Mouse (Mus musculus): ENCODE measurements around the gene Alpl. TPM values are rescaled to one million over a fixed set of nuclear protein-coding genes. Genes with fewer than 3 reads are reported as not detected.

Gene Alpl
- polyA plus RNA-seq, 1 experiment = 14.0 TPM

DNA sequence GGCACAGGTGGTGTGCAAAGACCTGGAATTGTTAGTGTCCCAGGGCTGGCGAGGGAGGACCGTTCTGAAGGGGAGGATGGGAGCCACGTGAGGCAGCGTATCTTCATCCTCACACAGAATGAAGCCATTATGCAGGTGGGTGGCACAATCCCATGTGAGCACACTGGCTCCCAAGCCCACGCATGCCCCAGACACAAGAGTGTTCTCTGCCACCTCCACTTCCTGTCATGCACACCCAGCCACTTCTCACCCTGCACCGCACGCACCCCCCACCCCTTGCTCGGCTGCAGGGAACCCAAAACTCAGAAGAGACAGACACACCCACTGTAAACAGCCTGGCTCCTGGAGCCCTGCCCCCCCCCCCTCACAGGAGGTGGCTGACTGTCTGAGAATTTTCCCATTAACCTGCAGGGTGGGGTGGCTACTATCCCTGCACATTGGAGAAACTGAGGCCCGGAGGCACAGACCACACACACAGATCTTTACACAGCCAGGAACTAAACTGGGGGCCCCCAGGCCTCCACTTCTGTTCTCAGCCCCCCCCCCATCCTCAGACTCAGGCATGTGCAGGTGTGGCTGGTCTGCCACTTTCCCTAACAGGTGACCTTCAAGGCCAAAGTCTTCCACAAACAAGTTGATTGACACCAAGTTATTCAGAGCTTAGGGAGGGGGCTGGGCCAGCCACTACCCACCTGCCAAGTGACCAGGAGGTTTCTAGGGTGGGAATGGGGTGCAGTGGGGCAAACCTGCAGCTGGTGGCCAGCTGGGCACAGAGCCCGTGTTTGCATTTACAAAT is 103.9 kb downstream of the Alpl start:
- TF ChIP-seq POLR2A (IDR thresholded peaks at IDR 0.05; ENCODE audit: borderline replicate concordance, extremely low read depth, insufficient read depth, insufficient read length, poor library complexity, severe bottlenecking) = no peak
- TF ChIP-seq CTCF (IDR thresholded peaks at IDR 0.05; ENCODE audit: borderline replicate concordance, extremely low read depth, insufficient read depth, insufficient read length) = no peak
- no peak for DNase-seq (ENCODE audit: low read depth)

Other genes with a start within 250 kb of the Alpl start
- gene Ldlrad2, start 221.8 kb downstream of the Alpl start, polyA plus RNA-seq (2012; rRNA removed) = not detected in 2 replicates
- gene Usp48, start 202.6 kb downstream of the Alpl start, polyA plus RNA-seq (2012; rRNA removed) = 134 and 146 TPM in 2 replicates
- 83.0 and 109 TPM in 2 replicates for gene Rap1gap, start 131.7 kb downstream of the Alpl start, polyA plus RNA-seq (2012; rRNA removed)
- gene Ece1, start 65.9 kb upstream of the Alpl start, polyA plus RNA-seq (2012; rRNA removed) = 6.5 and 15.8 TPM in 2 replicates
- gene Eif4g3, start 196.6 kb upstream of the Alpl start, polyA plus RNA-seq (2012; rRNA removed) = 130 and 149 TPM in 2 replicates